Mouse (Mus musculus): ENCODE measurements around the gene Zfp931. TPM values are rescaled to one million over a fixed set of nuclear protein-coding genes. Genes with fewer than 3 reads are reported as not detected.
"Not testable (repeated sequence)": the region's sequence is repeated elsewhere in the genome, so short reads cannot be mapped to it uniquely, and the experiment has no call there.

Gene Zfp931
- polyA plus RNA-seq, 1 experiment from 2014 or later = 17.6 TPM

- H3K36me3 ChIP-seq (ENCODE audit: control insufficient read depth, insufficient read depth, low read length); H3K9me3 ChIP-seq (ENCODE audit: control insufficient read depth, low read length); ATAC-seq (ENCODE audit: low FRiP score); H3K27ac ChIP-seq (ENCODE audit: low read depth, low read length); H3K27me3 ChIP-seq (ENCODE audit: control insufficient read depth, insufficient read depth, low read length); H3K4me1 ChIP-seq (ENCODE audit: control insufficient read depth, insufficient read depth, low read length): not testable (repeated sequence)
- peak within 1 kb of the TSS; percentile 50 for H3K4me2 ChIP-seq
- peak; percentile 90 for DNase-seq (ENCODE audit: low spot score, missing footprints)
- WGBS = 7% methylated on average over 12 of the region's 15 CpGs
- peak within 1 kb of the TSS; percentile 55 for H3K9ac ChIP-seq (ENCODE audit: low read length)
- H3K4me3 ChIP-seq (ENCODE audit: low read depth, low read length) = peak within 1 kb of the TSS; percentile 51
Observed at GRCm38 (mm10) chr2:178023011-178023611, 55.2 kb downstream of the Zfp931 start, which contains the start of gene Zfp971. Gene Zfp971, plus strand, starts transcription at chr2:178023284.

- H3K36me3 ChIP-seq (ENCODE audit: control insufficient read depth, insufficient read depth, low read length); H3K4me3 ChIP-seq (ENCODE audit: low read depth, low read length); H3K9me3 ChIP-seq (ENCODE audit: control insufficient read depth, low read length); H3K27me3 ChIP-seq (ENCODE audit: control insufficient read depth, insufficient read depth, low read length); H3K4me2 ChIP-seq; H3K27ac ChIP-seq (ENCODE audit: low read depth, low read length); H3K9ac ChIP-seq (ENCODE audit: low read length); DNase-seq (ENCODE audit: low spot score, missing footprints); ATAC-seq (ENCODE audit: low FRiP score); H3K4me1 ChIP-seq (ENCODE audit: control insufficient read depth, insufficient read depth, low read length): not testable (repeated sequence)
- 84% methylated on average over 8 of the region's 8 CpGs for WGBS
Observed at GRCm38 (mm10) chr2:178020773-178021172, 57.5 kb downstream of the Zfp931 start.

GRCm38 (mm10) chr2:178019486-178019885, 58.8 kb downstream of the Zfp931 start:
- not testable (repeated sequence) for H3K4me3 ChIP-seq (ENCODE audit: low read depth, low read length); H3K4me1 ChIP-seq (ENCODE audit: control insufficient read depth, insufficient read depth, low read length); H3K36me3 ChIP-seq (ENCODE audit: control insufficient read depth, insufficient read depth, low read length); H3K27me3 ChIP-seq (ENCODE audit: control insufficient read depth, insufficient read depth, low read length); H3K9me3 ChIP-seq (ENCODE audit: control insufficient read depth, low read length); H3K27ac ChIP-seq (ENCODE audit: low read depth, low read length); ATAC-seq (ENCODE audit: low FRiP score); H3K9ac ChIP-seq (ENCODE audit: low read length); H3K4me2 ChIP-seq; DNase-seq (ENCODE audit: low spot score, missing footprints)
- 72% methylated on average over 3 of the region's 3 CpGs for WGBS

Other genes with a start within 250 kb of the Zfp931 start
- gene Gm14325, start 238.1 kb downstream of the Zfp931 start, polyA plus RNA-seq (2014; fragmentation: Nextera tagmentation; extraction: Ambion mirVana) = 45.5 and 49.3 TPM in 2 replicates
- gene Gm14327, start 181.4 kb downstream of the Zfp931 start, polyA plus RNA-seq (2014; fragmentation: Nextera tagmentation; extraction: Ambion mirVana) = 1.3 and 2.6 TPM in 2 replicates
- 0.36 and 1.1 TPM in 2 replicates for gene Zfp972, start 152.9 kb downstream of the Zfp931 start, polyA plus RNA-seq (2014; fragmentation: Nextera tagmentation; extraction: Ambion mirVana)
- 16.7 and 18.3 TPM in 2 replicates for gene Gm14326, start 121.2 kb downstream of the Zfp931 start, polyA plus RNA-seq (2014; fragmentation: Nextera tagmentation; extraction: Ambion mirVana)
- gene Zfp971, start 55.2 kb downstream of the Zfp931 start, polyA plus RNA-seq (2014; fragmentation: Nextera tagmentation; extraction: Ambion mirVana) = 14.6 and 15.0 TPM in 2 replicates
- gene Phactr3, start 40.5 kb upstream of the Zfp931 start, polyA plus RNA-seq (2014; fragmentation: Nextera tagmentation; extraction: Ambion mirVana) = 11.7 and 13.9 TPM in 2 replicates